Mouse (Mus musculus): ENCODE results near the gene Hist2h2aa1. TPM values are rescaled to one million over a fixed set of nuclear protein-coding genes. Genes with fewer than 3 reads are reported as not detected.

Gene Hist2h2aa1
- polyA plus RNA-seq, 1 experiment from 2014 or later = 17.4 TPM

- H3K4me2 ChIP-seq (ENCODE audit: low read depth, low read length) = peak overlapping the region; percentile 32; the same call in 1 of the 2 replicates
- no peak overlapping the region for H3K27ac ChIP-seq (ENCODE audit: low read depth, low read length)
- H3K9ac ChIP-seq (replicated peaks; ENCODE audit: low read depth, low read length) = no peak overlapping the region
- no peaks in the 10 kb centered on the region for H3K9me3 ChIP-seq (ENCODE audit: control insufficient read depth, low read length)
- H3K4me1 ChIP-seq (ENCODE audit: control insufficient read depth, insufficient read depth, low read length) = peaks cover 10% of the 10 kb centered on the region
- H3K36me3 ChIP-seq (ENCODE audit: control insufficient read depth, insufficient read depth, low read length) = no peaks in the 10 kb centered on the region
- no peak for ATAC-seq (ENCODE audit: low read depth)
- peak overlapping the region; percentile 17; the same call in 1 of the 2 replicates for H3K4me3 ChIP-seq (ENCODE audit: low read depth, low read length)
- no peaks in the 10 kb centered on the region for H3K27me3 ChIP-seq (ENCODE audit: control insufficient read depth, insufficient read depth, low read length)
- WGBS = 3% methylated on average over 11 of the region's 11 CpGs
Measured at GRCm38 (mm10) chr3:96247356-96248140, 2.3 kb downstream of the Hist2h2aa1 start.

DNA sequence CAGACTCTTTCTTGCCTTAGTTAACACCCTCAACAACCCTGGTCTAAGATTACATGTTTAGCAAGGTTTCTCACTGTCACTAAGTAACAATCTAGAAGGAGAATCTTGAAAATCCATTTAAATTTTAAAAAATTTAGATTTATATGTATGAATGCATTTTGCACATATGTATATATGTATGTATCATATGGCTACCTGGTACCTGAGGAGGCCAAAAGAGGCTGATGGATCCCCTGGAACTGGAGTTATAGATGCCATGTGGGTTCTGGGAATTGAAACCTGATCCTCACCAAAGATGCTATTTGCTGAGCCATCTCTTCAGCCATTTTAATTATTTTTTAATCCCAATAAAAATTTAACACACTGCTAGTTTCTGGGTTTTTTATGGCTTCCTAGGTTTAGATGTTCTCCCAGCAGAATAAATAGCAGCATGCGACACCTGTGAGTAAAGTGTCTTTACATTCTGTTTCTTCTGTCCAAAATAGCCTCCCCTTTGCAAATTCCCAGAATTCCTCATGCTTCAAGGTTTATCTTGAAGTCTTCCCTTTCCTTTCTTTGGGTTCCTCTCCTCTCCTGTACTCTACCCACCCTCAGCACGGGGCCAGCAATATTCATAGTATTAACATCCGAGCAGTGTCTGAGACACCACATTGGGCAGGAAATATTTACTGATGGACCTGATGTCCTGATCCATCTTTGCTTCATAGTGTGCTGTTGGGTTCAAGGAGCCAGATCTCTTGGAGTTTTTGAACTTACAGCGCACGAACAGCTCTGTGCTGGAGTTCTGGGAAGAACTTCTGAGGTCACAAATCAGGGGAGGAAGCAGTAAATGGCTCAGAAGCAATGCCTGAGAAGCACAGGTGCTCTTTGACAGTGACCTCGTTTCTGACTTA lies 3.1 kb downstream of the Hist2h2aa1 start:
- 50% methylated on average over 6 of the region's 6 CpGs for WGBS
- Histone ChIP-seq H3K4me2 (ENCODE audit: low read depth, low read length) (no peak overlapping the region; the same call in 1 of the 2 replicates), H3K4me1 (ENCODE audit: control insufficient read depth, insufficient read depth, low read length) (peaks cover 10% of the 10 kb centered on the region), H3K36me3 (ENCODE audit: control insufficient read depth, insufficient read depth, low read length) (no peaks in the 10 kb centered on the region), H3K4me3 (ENCODE audit: low read depth, low read length) (no peak overlapping the region), H3K9ac (replicated peaks; ENCODE audit: low read depth, low read length) (no peak overlapping the region), H3K27ac (ENCODE audit: low read depth, low read length) (no peak overlapping the region), H3K9me3 (ENCODE audit: control insufficient read depth, low read length) (no peaks in the 10 kb centered on the region), H3K27me3 (ENCODE audit: control insufficient read depth, insufficient read depth, low read length) (no peaks in the 10 kb centered on the region)
- no peak for ATAC-seq (ENCODE audit: low read depth)

GRCm38 (mm10) chr3:96249034-96249345 lies 3.7 kb downstream of the Hist2h2aa1 start:
- ATAC-seq (ENCODE audit: low read depth) = no peak
- H3K27me3 ChIP-seq (ENCODE audit: control insufficient read depth, insufficient read depth, low read length) = no peaks in the 10 kb centered on the region
- H3K4me2 ChIP-seq (ENCODE audit: low read depth, low read length) = no peak overlapping the region
- H3K9me3 ChIP-seq (ENCODE audit: control insufficient read depth, low read length) = no peaks in the 10 kb centered on the region
- H3K27ac ChIP-seq (ENCODE audit: low read depth, low read length) = no peak overlapping the region
- no peak overlapping the region for H3K4me3 ChIP-seq (ENCODE audit: low read depth, low read length)
- 54% methylated on average over 4 of the region's 4 CpGs for WGBS
- H3K4me1 ChIP-seq (ENCODE audit: control insufficient read depth, insufficient read depth, low read length) = peaks cover 10% of the 10 kb centered on the region
- no peak overlapping the region for H3K9ac ChIP-seq (replicated peaks; ENCODE audit: low read depth, low read length)
- no peaks in the 10 kb centered on the region for H3K36me3 ChIP-seq (ENCODE audit: control insufficient read depth, insufficient read depth, low read length)

- no peak overlapping the region for H3K9ac ChIP-seq (replicated peaks; ENCODE audit: low read depth, low read length)
- H3K4me1 ChIP-seq (ENCODE audit: control insufficient read depth, insufficient read depth, low read length) = 0 out of 2 replicates have a peak, but pooled peaks cover 4% of the 10 kb centered on the region
- H3K27me3 ChIP-seq (ENCODE audit: control insufficient read depth, insufficient read depth, low read length) = no peaks in the 10 kb centered on the region
- no peak for ATAC-seq (ENCODE audit: low read depth)
- no peaks in the 10 kb centered on the region for H3K9me3 ChIP-seq (ENCODE audit: control insufficient read depth, low read length)
- 64% methylated on average over 3 of the region's 3 CpGs for WGBS
- no peaks in the 10 kb centered on the region for H3K36me3 ChIP-seq (ENCODE audit: control insufficient read depth, insufficient read depth, low read length)
- no peak overlapping the region for H3K27ac ChIP-seq (ENCODE audit: low read depth, low read length)
- no peak overlapping the region for H3K4me3 ChIP-seq (ENCODE audit: low read depth, low read length)
- no peak overlapping the region for H3K4me2 ChIP-seq (ENCODE audit: low read depth, low read length)
Measured at GRCm38 (mm10) chr3:96250890-96251289, 5.6 kb downstream of the Hist2h2aa1 start.

DNA sequence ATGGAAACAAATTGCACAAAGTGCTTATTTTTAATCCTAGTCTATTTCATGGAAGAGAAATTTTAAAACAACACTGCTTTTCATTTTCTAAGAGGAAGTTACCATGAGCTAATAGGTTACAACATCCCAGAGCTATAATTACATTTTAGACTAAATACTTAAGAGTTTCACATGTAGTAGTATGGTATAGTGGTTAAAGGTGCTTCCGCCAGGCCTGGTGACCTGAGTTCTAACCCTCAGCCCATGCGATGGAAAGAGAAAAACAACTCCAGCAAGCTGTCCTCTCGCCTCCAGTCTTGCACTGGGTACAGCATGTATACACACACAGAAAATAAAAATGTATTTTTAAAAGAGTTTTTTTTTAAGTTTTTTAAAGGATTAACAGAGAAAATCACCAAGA lies 6.5 kb downstream of the Hist2h2aa1 start:
- H3K9me3 ChIP-seq (ENCODE audit: control insufficient read depth, low read length) = no peaks in the 10 kb centered on the region
- no peak overlapping the region for H3K4me3 ChIP-seq (ENCODE audit: low read depth, low read length)
- WGBS = 94% methylated on average over 3 of the region's 3 CpGs
- H3K36me3 ChIP-seq (ENCODE audit: control insufficient read depth, insufficient read depth, low read length) = no peaks in the 10 kb centered on the region
- H3K27ac ChIP-seq (ENCODE audit: low read depth, low read length) = no peak overlapping the region
- no peak overlapping the region for H3K9ac ChIP-seq (replicated peaks; ENCODE audit: low read depth, low read length)
- H3K4me1 ChIP-seq (ENCODE audit: control insufficient read depth, insufficient read depth, low read length) = 0 out of 2 replicates have a peak, but pooled peaks cover 4% of the 10 kb centered on the region
- ATAC-seq (ENCODE audit: low read depth) = no peak
- no peaks in the 10 kb centered on the region for H3K27me3 ChIP-seq (ENCODE audit: control insufficient read depth, insufficient read depth, low read length)
- H3K4me2 ChIP-seq (ENCODE audit: low read depth, low read length) = no peak overlapping the region

DNA sequence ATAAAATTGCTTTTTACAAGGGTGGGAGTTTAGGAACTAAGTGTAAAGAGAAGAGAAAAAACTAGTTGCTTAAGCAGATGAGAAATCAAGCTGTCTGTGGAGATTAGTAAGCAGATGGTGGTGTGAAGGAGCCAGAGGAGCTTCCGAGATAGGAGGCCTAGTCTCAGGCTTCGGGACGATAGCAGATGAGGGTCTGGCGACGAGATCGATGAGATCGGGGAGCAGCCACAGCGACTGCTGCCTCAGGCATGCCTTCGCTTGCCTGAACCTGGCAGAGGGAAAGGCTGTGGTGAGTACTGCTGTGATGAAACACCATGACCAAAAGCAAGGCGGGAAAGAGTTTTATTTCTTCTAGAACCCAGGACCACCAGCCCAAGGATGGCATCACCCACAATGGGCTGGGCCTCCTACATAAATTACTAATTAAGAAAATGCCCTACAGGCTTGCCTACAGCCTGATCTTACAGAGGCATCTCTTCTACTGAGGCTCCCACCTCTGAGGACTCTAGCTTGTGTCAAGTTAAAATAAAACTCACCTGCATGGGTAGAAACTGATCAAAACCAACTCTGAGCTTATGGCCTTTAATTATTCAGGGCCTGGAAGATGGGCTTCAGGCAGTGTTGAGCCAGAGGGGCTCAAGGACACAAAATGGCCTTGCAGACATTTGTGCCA lies 9.5 kb downstream of the Hist2h2aa1 start:
- Histone ChIP-seq H3K27ac (ENCODE audit: low read depth, low read length) (no peak overlapping the region), H3K4me1 (ENCODE audit: control insufficient read depth, insufficient read depth, low read length) (no peaks in the 10 kb centered on the region), H3K9me3 (ENCODE audit: control insufficient read depth, low read length) (no peaks in the 10 kb centered on the region), H3K27me3 (ENCODE audit: control insufficient read depth, insufficient read depth, low read length) (no peaks in the 10 kb centered on the region), H3K4me3 (ENCODE audit: low read depth, low read length) (no peak overlapping the region), H3K9ac (replicated peaks; ENCODE audit: low read depth, low read length) (no peak overlapping the region), H3K4me2 (ENCODE audit: low read depth, low read length) (no peak overlapping the region), H3K36me3 (ENCODE audit: control insufficient read depth, insufficient read depth, low read length) (no peaks in the 10 kb centered on the region)
- no peak for ATAC-seq (ENCODE audit: low read depth)
- 54% methylated on average over 10 of the region's 10 CpGs for WGBS

- H3K4me1 ChIP-seq (ENCODE audit: control insufficient read depth, insufficient read depth, low read length) = no peaks in the 10 kb centered on the region
- no peak for ATAC-seq (ENCODE audit: low read depth)
- WGBS = 83% methylated on average over 5 of the region's 5 CpGs
Measured at GRCm38 (mm10) chr3:96255926-96256593, 10.8 kb downstream of the Hist2h2aa1 start.

DNA sequence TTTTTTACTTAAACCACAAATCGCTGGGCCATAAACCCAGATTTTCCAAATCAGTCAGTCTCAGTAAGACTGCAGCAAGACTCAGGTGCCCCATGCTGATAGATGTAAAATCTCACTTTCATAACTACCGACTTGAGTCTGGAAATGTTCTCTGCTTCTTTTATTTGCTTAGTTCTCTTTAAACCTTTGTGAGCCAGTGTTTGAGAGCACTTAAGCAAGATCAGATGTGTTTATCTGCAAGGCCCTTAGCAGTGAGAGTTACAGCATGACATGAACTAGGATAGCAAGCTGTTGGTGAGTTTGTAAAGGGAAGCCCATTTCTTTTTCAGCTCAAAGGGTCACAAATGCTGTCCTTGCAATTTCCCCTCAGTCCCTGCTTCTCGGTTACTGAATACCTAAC lies 11.9 kb downstream of the Hist2h2aa1 start:
- 81% methylated on average over 3 of the region's 3 CpGs for WGBS
- no peaks in the 10 kb centered on the region for H3K36me3 ChIP-seq (ENCODE audit: control insufficient read depth, insufficient read depth, low read length)

More at GRCm38 (mm10) chr3:96255926-96256593, 10.8 kb downstream of the Hist2h2aa1 start:
- Histone ChIP-seq H3K4me2 (ENCODE audit: low read depth, low read length) (no peak overlapping the region), H3K36me3 (ENCODE audit: control insufficient read depth, insufficient read depth, low read length) (no peaks in the 10 kb centered on the region), H3K4me3 (ENCODE audit: low read depth, low read length) (no peak overlapping the region), H3K27me3 (ENCODE audit: control insufficient read depth, insufficient read depth, low read length) (no peaks in the 10 kb centered on the region), H3K9ac (replicated peaks; ENCODE audit: low read depth, low read length) (no peak overlapping the region), H3K9me3 (ENCODE audit: control insufficient read depth, low read length) (no peaks in the 10 kb centered on the region), H3K27ac (ENCODE audit: low read depth, low read length) (no peak overlapping the region)

More for the DNA sequence above, 11.9 kb downstream of the Hist2h2aa1 start:
- Histone ChIP-seq H3K4me2 (ENCODE audit: low read depth, low read length) (no peak overlapping the region), H3K9ac (replicated peaks; ENCODE audit: low read depth, low read length) (no peak overlapping the region), H3K9me3 (ENCODE audit: control insufficient read depth, low read length) (no peaks in the 10 kb centered on the region), H3K27ac (ENCODE audit: low read depth, low read length) (no peak overlapping the region), H3K4me3 (ENCODE audit: low read depth, low read length) (no peak overlapping the region), H3K27me3 (ENCODE audit: control insufficient read depth, insufficient read depth, low read length) (no peaks in the 10 kb centered on the region), H3K4me1 (ENCODE audit: control insufficient read depth, insufficient read depth, low read length) (no peaks in the 10 kb centered on the region)
- no peak for ATAC-seq (ENCODE audit: low read depth)

All from neural tube, embryonic 14.5 days (tissue).